Mouse (Mus musculus): ENCODE measurements around the gene Smoc1. TPM values are rescaled to one million over a fixed set of nuclear protein-coding genes. Genes with fewer than 3 reads are reported as not detected.

Smoc1 gene
- polyA plus RNA-seq, 1 experiment = 41.7 TPM

- Histone ChIP-seq H3K36me3 (ENCODE audit: control insufficient read depth, insufficient read depth, low read length) (no peaks in the 10 kb centered on the region), H3K4me1 (replicated peaks; ENCODE audit: control insufficient read depth, insufficient read depth, low read length) (no peaks in the 10 kb centered on the region), H3K4me3 (ENCODE audit: control insufficient read depth, insufficient read depth, low read length) (no peak overlapping the region), H3K27me3 (ENCODE audit: control insufficient read depth, insufficient read depth, low read length) (no peaks in the 10 kb centered on the region), H3K27ac (ENCODE audit: control insufficient read depth, insufficient read depth, low read length) (no peak overlapping the region)
- DNase-seq = no peak
- WGBS = 90% methylated on average over 11 of the region's 11 CpGs
- TF ChIP-seq POLR2A (IDR thresholded peaks at IDR 0.05; ENCODE audit: control insufficient read depth, extremely low read depth, insufficient read depth, low read length, poor library complexity) (no peak), CTCF (IDR thresholded peaks at IDR 0.05; ENCODE audit: borderline replicate concordance, control insufficient read depth, extremely low read depth, insufficient read depth, low read length, poor library complexity) (no peak)
Measured at GRCm38 (mm10) chr12:81043616-81044015, 17.0 kb downstream of the Smoc1 start.

GRCm38 (mm10) chr12:81046926-81047325, 20.3 kb downstream of the Smoc1 start:
- Histone ChIP-seq H3K36me3 (ENCODE audit: control insufficient read depth, insufficient read depth, low read length) (no peaks in the 10 kb centered on the region), H3K4me1 (replicated peaks; ENCODE audit: control insufficient read depth, insufficient read depth, low read length) (no peaks in the 10 kb centered on the region), H3K27me3 (ENCODE audit: control insufficient read depth, insufficient read depth, low read length) (no peaks in the 10 kb centered on the region), H3K4me3 (ENCODE audit: control insufficient read depth, insufficient read depth, low read length) (no peak overlapping the region), H3K27ac (ENCODE audit: control insufficient read depth, insufficient read depth, low read length) (no peak overlapping the region)
- WGBS = 46% methylated on average over 5 of the region's 5 CpGs
- TF ChIP-seq CTCF (IDR thresholded peaks at IDR 0.05; ENCODE audit: borderline replicate concordance, control insufficient read depth, extremely low read depth, insufficient read depth, low read length, poor library complexity) = no peak
- no peak for TF ChIP-seq POLR2A (IDR thresholded peaks at IDR 0.05; ENCODE audit: control insufficient read depth, extremely low read depth, insufficient read depth, low read length, poor library complexity)
- no peak for DNase-seq

- no peaks in the 10 kb centered on the region for H3K27me3 ChIP-seq (ENCODE audit: control insufficient read depth, insufficient read depth, low read length)
- no peak for TF ChIP-seq CTCF (IDR thresholded peaks at IDR 0.05; ENCODE audit: borderline replicate concordance, control insufficient read depth, extremely low read depth, insufficient read depth, low read length, poor library complexity)
- TF ChIP-seq POLR2A (IDR thresholded peaks at IDR 0.05; ENCODE audit: control insufficient read depth, extremely low read depth, insufficient read depth, low read length, poor library complexity) = no peak
- 96% methylated on average over 5 of the region's 5 CpGs for WGBS
- DNase-seq = no peak
- no peak overlapping the region for H3K27ac ChIP-seq (ENCODE audit: control insufficient read depth, insufficient read depth, low read length)
- H3K4me1 ChIP-seq (replicated peaks; ENCODE audit: control insufficient read depth, insufficient read depth, low read length) = peaks cover 6% of the 10 kb centered on the region; the same call in 1 of the 2 replicates
- H3K36me3 ChIP-seq (ENCODE audit: control insufficient read depth, insufficient read depth, low read length) = no peaks in the 10 kb centered on the region
- no peak overlapping the region for H3K4me3 ChIP-seq (ENCODE audit: control insufficient read depth, insufficient read depth, low read length)
Measured at GRCm38 (mm10) chr12:81049661-81050060, 23.1 kb downstream of the Smoc1 start.

- H3K36me3 ChIP-seq (ENCODE audit: control insufficient read depth, insufficient read depth, low read length) = no peaks in the 10 kb centered on the region
- no peak for DNase-seq
- H3K4me1 ChIP-seq (replicated peaks; ENCODE audit: control insufficient read depth, insufficient read depth, low read length) = peaks cover 20% of the 10 kb centered on the region
- 93% methylated on average over 11 of the region's 11 CpGs for WGBS
- TF ChIP-seq CTCF (IDR thresholded peaks at IDR 0.05; ENCODE audit: borderline replicate concordance, control insufficient read depth, extremely low read depth, insufficient read depth, low read length, poor library complexity) (no peak), POLR2A (IDR thresholded peaks at IDR 0.05; ENCODE audit: control insufficient read depth, extremely low read depth, insufficient read depth, low read length, poor library complexity) (no peak)
- no peak overlapping the region for H3K4me3 ChIP-seq (ENCODE audit: control insufficient read depth, insufficient read depth, low read length)
- no peaks in the 10 kb centered on the region for H3K27me3 ChIP-seq (ENCODE audit: control insufficient read depth, insufficient read depth, low read length)
- no peak overlapping the region for H3K27ac ChIP-seq (ENCODE audit: control insufficient read depth, insufficient read depth, low read length)
Measured at GRCm38 (mm10) chr12:81055000-81055705, 28.5 kb downstream of the Smoc1 start.

GRCm38 (mm10) chr12:81055811-81056210, 29.2 kb downstream of the Smoc1 start:
- H3K27ac ChIP-seq (ENCODE audit: control insufficient read depth, insufficient read depth, low read length) = no peak overlapping the region
- H3K4me3 ChIP-seq (ENCODE audit: control insufficient read depth, insufficient read depth, low read length) = no peak overlapping the region
- TF ChIP-seq POLR2A (IDR thresholded peaks at IDR 0.05; ENCODE audit: control insufficient read depth, extremely low read depth, insufficient read depth, low read length, poor library complexity) (no peak), CTCF (IDR thresholded peaks at IDR 0.05; ENCODE audit: borderline replicate concordance, control insufficient read depth, extremely low read depth, insufficient read depth, low read length, poor library complexity) (no peak)
- H3K4me1 ChIP-seq (replicated peaks; ENCODE audit: control insufficient read depth, insufficient read depth, low read length) = peaks cover 22% of the 10 kb centered on the region
- 98% methylated on average over 2 of the region's 2 CpGs for WGBS
- H3K27me3 ChIP-seq (ENCODE audit: control insufficient read depth, insufficient read depth, low read length) = no peaks in the 10 kb centered on the region
- no peaks in the 10 kb centered on the region for H3K36me3 ChIP-seq (ENCODE audit: control insufficient read depth, insufficient read depth, low read length)
- DNase-seq = no peak

- DNase-seq = no peak
- peaks cover 31% of the 10 kb centered on the region for H3K4me1 ChIP-seq (replicated peaks; ENCODE audit: control insufficient read depth, insufficient read depth, low read length)
- TF ChIP-seq POLR2A (IDR thresholded peaks at IDR 0.05; ENCODE audit: control insufficient read depth, extremely low read depth, insufficient read depth, low read length, poor library complexity) = no peak
- WGBS = 80% methylated on average over 4 of the region's 4 CpGs
- H3K27me3 ChIP-seq (ENCODE audit: control insufficient read depth, insufficient read depth, low read length) = no peaks in the 10 kb centered on the region
- no peak overlapping the region for H3K27ac ChIP-seq (ENCODE audit: control insufficient read depth, insufficient read depth, low read length)
- no peak overlapping the region for H3K4me3 ChIP-seq (ENCODE audit: control insufficient read depth, insufficient read depth, low read length)
- no peaks in the 10 kb centered on the region for H3K36me3 ChIP-seq (ENCODE audit: control insufficient read depth, insufficient read depth, low read length)
Measured at GRCm38 (mm10) chr12:81057619-81058018, 31.0 kb downstream of the Smoc1 start.

- TF ChIP-seq CTCF (IDR thresholded peaks at IDR 0.05; ENCODE audit: borderline replicate concordance, control insufficient read depth, extremely low read depth, insufficient read depth, low read length, poor library complexity) (no peak), POLR2A (IDR thresholded peaks at IDR 0.05; ENCODE audit: control insufficient read depth, extremely low read depth, insufficient read depth, low read length, poor library complexity) (no peak)
Measured at GRCm38 (mm10) chr12:81058561-81058960, 32.0 kb downstream of the Smoc1 start.

More at GRCm38 (mm10) chr12:81058561-81058960, 32.0 kb downstream of the Smoc1 start:
- H3K27ac ChIP-seq (ENCODE audit: control insufficient read depth, insufficient read depth, low read length) = no peak overlapping the region; the same call in 1 of the 2 replicates
- H3K36me3 ChIP-seq (ENCODE audit: control insufficient read depth, insufficient read depth, low read length) = no peaks in the 10 kb centered on the region
- no peak for DNase-seq
- no peaks in the 10 kb centered on the region for H3K27me3 ChIP-seq (ENCODE audit: control insufficient read depth, insufficient read depth, low read length)
- H3K4me1 ChIP-seq (replicated peaks; ENCODE audit: control insufficient read depth, insufficient read depth, low read length) = peaks cover 29% of the 10 kb centered on the region
- 97% methylated on average over 3 of the region's 3 CpGs for WGBS
- no peak overlapping the region for H3K4me3 ChIP-seq (ENCODE audit: control insufficient read depth, insufficient read depth, low read length)

Data from thymus, adult 2 months (tissue).